In the genomic region with DNA sequence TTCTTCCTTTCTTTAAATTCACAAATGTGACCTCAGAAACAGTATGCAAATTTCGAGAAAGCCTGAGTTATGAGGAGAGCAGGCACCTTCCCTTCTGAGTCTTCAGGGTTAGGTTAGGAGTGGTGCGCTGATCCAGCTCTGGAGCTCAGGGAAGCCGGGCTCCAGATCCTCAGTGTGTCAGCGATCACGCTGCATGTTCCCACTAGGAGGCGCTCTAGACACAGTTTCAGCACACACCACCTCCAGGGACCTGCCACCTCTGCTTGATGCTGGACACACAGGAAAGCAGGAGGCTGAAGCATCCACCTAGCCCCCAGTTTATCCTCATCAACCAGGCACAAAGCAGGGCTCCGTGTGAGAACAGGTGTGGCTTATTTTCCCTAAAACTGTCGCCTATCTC, we compare ENCODE assay signal across 9 mouse cellular contexts.
DNase-seq lines count a peak whose midpoint lies in the region; ATAC-seq and TF ChIP-seq lines count a peak whose summit lies in the region.
"Had no signal": no experiment of that assay in that cellular context is flagged by ENCODE, and none has a peak within 500 bp of the region (broad histone marks: within the 10 kb centered on the region; RNA-seq: fewer than 3 reads in every experiment).

No protein-coding gene starts in this region.

- no peaks in the 10 kb centered on the region for H3K36me3 ChIP-seq in forebrain, embryonic 16.5 days (ENCODE audit: control insufficient read depth, insufficient read depth)
- H3K36me3 ChIP-seq in hindbrain, postnatal 0 days (ENCODE audit: insufficient read depth, low read length) = no peaks in the 10 kb centered on the region
- H3K36me3 ChIP-seq: heart, embryonic 15.5 days had no signal

- H3K27ac ChIP-seq in forebrain, embryonic 16.5 days (ENCODE audit: low read length) = no peak overlapping the region
- no peak overlapping the region for H3K27ac ChIP-seq in hindbrain, postnatal 0 days
- no peak overlapping the region for H3K27ac ChIP-seq in left cerebral cortex, adult 2 months
- H3K27ac ChIP-seq: heart, embryonic 15.5 days had no signal

- DNase-seq in WW6 (ENCODE audit: low read depth, low spot score) = peak; percentile 45
- peak; percentile 90 for DNase-seq in hindbrain, postnatal 0 days (ENCODE audit: low spot score)
- DNase-seq in left cerebral cortex, adult 2 months (ENCODE audit: extremely low spot score in 1 of 2, low spot score in 2 of 2) = peak; percentile 70 to 79
- peak; percentile 86 for DNase-seq in mesoderm, embryonic 11.5 days (ENCODE audit: low read depth, low spot score)
- DNase-seq in skeletal muscle tissue, adult 2 months (ENCODE audit: low read depth, low spot score) = peak; percentile 27

- 7% methylated on average over 8 of the region's 8 CpGs for WGBS in forebrain, embryonic 16.5 days
- WGBS in hindbrain, postnatal 0 days = 7% methylated on average over 8 of the region's 8 CpGs

- ATAC-seq in cerebellum, adult (ENCODE audit: insufficient number of reproducible peaks, low FRiP score, low TSS enrichment) = peak; percentile 84; the same call in 1 of the 2 replicates
- ATAC-seq in forebrain, embryonic 16.5 days = peak; percentile 77
- ATAC-seq in hindbrain, postnatal 0 days = 0 out of 2 replicates have a peak, but pooled peaks have one; percentile 63
- ATAC-seq in monocyte, adult 5-6 weeks (replicated peaks; ENCODE audit: insufficient number of reproducible peaks, low FRiP score, low TSS enrichment, poor library complexity, severe bottlenecking) = no peak

- no peak overlapping the region for H3K4me2 ChIP-seq in forebrain, embryonic 16.5 days (ENCODE audit: low read length)
- no peak overlapping the region for H3K4me2 ChIP-seq in hindbrain, postnatal 0 days (ENCODE audit: low read depth, low read length)
- H3K4me2 ChIP-seq: heart, embryonic 15.5 days had no signal

- intact Hi-C loops in left cerebral cortex, adult 2 months (cut with DNase I) = loop anchor here (1.0 to 10.0 kb wide), 6 partner anchors 124 to 1222 kb away; no protein-coding TSS in a partner anchor

- H3K4me1 ChIP-seq in forebrain, embryonic 16.5 days (replicated peaks; ENCODE audit: control insufficient read depth, insufficient read depth, low read length) = no peaks in the 10 kb centered on the region
- no peaks in the 10 kb centered on the region for H3K4me1 ChIP-seq in hindbrain, postnatal 0 days (ENCODE audit: insufficient read depth, low read length)
- H3K4me1 ChIP-seq: heart, embryonic 15.5 days had no signal

- peak; percentile 91 for TF ChIP-seq CTCF in hindbrain, postnatal 0 days (IDR thresholded peaks at IDR 0.05; ENCODE audit: low read depth)
- TF ChIP-seq CTCF in left cerebral cortex, adult 2 months (IDR thresholded peaks at IDR 0.05) = peak; percentile 77

- H3K9ac ChIP-seq in forebrain, embryonic 16.5 days (replicated peaks; ENCODE audit: low read depth, low read length) = no peak overlapping the region
- no peak overlapping the region for H3K9ac ChIP-seq in hindbrain, postnatal 0 days (replicated peaks; ENCODE audit: low read length)
- H3K9ac ChIP-seq: heart, embryonic 15.5 days had no signal

- no peaks in the 10 kb centered on the region; the same call in 1 of the 2 replicates for H3K27me3 ChIP-seq in forebrain, embryonic 16.5 days (replicated peaks; ENCODE audit: control insufficient read depth, insufficient read depth, low read length)
- H3K27me3 ChIP-seq in hindbrain, postnatal 0 days (ENCODE audit: insufficient read depth, low read length) = no peaks in the 10 kb centered on the region

- no peaks in the 10 kb centered on the region for H3K9me3 ChIP-seq in forebrain, embryonic 16.5 days (ENCODE audit: control insufficient read depth, low read length)
- no peaks in the 10 kb centered on the region for H3K9me3 ChIP-seq in hindbrain, postnatal 0 days (ENCODE audit: low read length)
- H3K9me3 ChIP-seq: heart, embryonic 15.5 days had no signal

- no peak overlapping the region for H3K4me3 ChIP-seq in forebrain, embryonic 16.5 days (replicated peaks; ENCODE audit: low read length)
- H3K4me3 ChIP-seq in hindbrain, postnatal 0 days (ENCODE audit: low read length) = no peak overlapping the region
- H3K4me3 ChIP-seq in left cerebral cortex, adult 2 months = no peak overlapping the region
- H3K4me3 ChIP-seq: heart, embryonic 15.5 days had no signal

Comparison
In these comparisons a context has a peak if more than half of its experiments do, and no peak if none do; other contexts are left out.
1. DNase-seq: peak in every context shown above with its lines; median percentile 90 in hindbrain, postnatal 0 days; 86 in mesoderm, embryonic 11.5 days; 74 in left cerebral cortex, adult 2 months; 45 in WW6; 27 in skeletal muscle tissue, adult 2 months.